Mouse (Mus musculus) midbrain, postnatal 0 days (tissue): ENCODE data around the gene Il19. TPM values are rescaled to one million over a fixed set of nuclear protein-coding genes. Genes with fewer than 3 reads are reported as not detected.

Source experiments
- ATAC-seq: fragments of 200-750 bp; cut with Nextera tagmentation; 2 replicates; pipeline ENCODE4 v1.8.0; 2017; ENCODE audit warnings: moderate number of reproducible peaks, mild to moderate bottlenecking, moderate TSS enrichment, moderate library complexity; ENCODE audit not compliant: low FRiP score
- DNase-seq: peaks from one replicate; pipeline ENCODE4 v3.0.0-alpha.2; 2015; ENCODE audit warnings: low spot score
- H3K27ac ChIP-seq: fragments of 300-500 bp; sonication (generic); 2 replicates; pipeline ENCODE4 v1.5.1; 2014; ENCODE audit warnings: low read depth, mild to moderate bottlenecking, low read length, mixed read lengths
- H3K27me3 ChIP-seq: fragments of 300-500 bp; sonication (generic); 2 replicates; pipeline ENCODE4 v1.6.1; 2014; ENCODE audit warnings: low read length, control low read depth, mixed read lengths; ENCODE audit not compliant: insufficient read depth
- H3K36me3 ChIP-seq: fragments of 300-500 bp; sonication (generic); 2 replicates; pipeline ENCODE4 v1.6.1; 2014; ENCODE audit warnings: low read length, control low read depth, mixed read lengths; ENCODE audit not compliant: insufficient read depth
- H3K4me1 ChIP-seq: fragments of 300-500 bp; sonication (generic); 2 replicates; pipeline ENCODE4 v1.6.1; 2014; ENCODE audit warnings: mild to moderate bottlenecking, control low read depth, antibody characterized with exemption, low read length, mixed read lengths; ENCODE audit not compliant: insufficient read depth
- H3K4me2 ChIP-seq: fragments of 300-500 bp; sonication (generic); 2 replicates; pipeline ENCODE4 v1.6.1; 2014; ENCODE audit warnings: low read depth, mild to moderate bottlenecking, low read length, mixed read lengths; ENCODE audit not compliant: poor library complexity, severe bottlenecking
- H3K4me3 ChIP-seq: fragments of 300-500 bp; sonication (generic); 2 replicates; pipeline ENCODE4 v1.5.1; 2014; ENCODE audit warnings: low read depth, mild to moderate bottlenecking, low read length, moderate library complexity
- H3K9ac ChIP-seq: fragments of 300-500 bp; sonication (generic); replicated peaks from 2 replicates; pipeline ENCODE4 v1.6.1; 2014; ENCODE audit warnings: mild to moderate bottlenecking, low read length, moderate library complexity, mixed read lengths; ENCODE audit not compliant: poor library complexity, severe bottlenecking
- H3K9me3 ChIP-seq: fragments of 300-500 bp; sonication (generic); 2 replicates; pipeline ENCODE4 v1.6.1; 2016; ENCODE audit warnings: low read length, control low read depth
- CTCF ChIP-seq: IDR thresholded peaks from 2 replicates; pipeline ENCODE4 v1.5.1; 2016; ENCODE audit warnings: antibody characterized with exemption, mild to moderate bottlenecking
- WGBS: fragments of 180-500 bp; shearing (Covaris S2); extraction: QIAGEN DNeasy Blood & Tissue Kit; methylation state at CpG from one replicate; pipeline ENCODE4 v1.1.7; 2014; 5-methylcytosine and 5-hydroxymethylcytosine counted together
- polyA plus RNA-seq: library from polyadenylated mRNA; unstranded; fragments of >200 nt; fragmentation: Nextera tagmentation; extraction: Ambion mirVana; gene quantifications from 2 replicates; pipeline ENCODE4 v1.2.1, GENCODE M21; 2015
- total RNA-seq: library from RNA; depleted of rRNA; stranded (reverse); fragments of >200 nt; gene quantifications from 2 replicates; pipeline ENCODE4 v1.2.3, GENCODE M21; 2014; rRNA removed

Il19 gene
- total RNA-seq (not detected in 2 replicates), polyA plus RNA-seq (0.27 TPM in 1 of 2 replicates, not detected in the other)

GRCm38 (mm10) chr1:130940065-130940687, at the start of gene Il19:
Gene Il19, minus strand, starts transcription at chr1:130940115.
- 68% methylated on average over 4 of the region's 4 CpGs for WGBS
- TF ChIP-seq CTCF: no peak
- H3K9me3 ChIP-seq: no peaks in the 10 kb centered on the region
- no peaks in the 10 kb centered on the region for H3K36me3 ChIP-seq
- H3K27me3 ChIP-seq: no peaks in the 10 kb centered on the region
- no peak within 1 kb of the TSS for H3K4me3 ChIP-seq
- no peak for ATAC-seq
- DNase-seq: no peak
- no peak within 1 kb of the TSS for H3K27ac ChIP-seq
- no peak within 1 kb of the TSS for H3K9ac ChIP-seq
- H3K4me1 ChIP-seq: no peaks in the 10 kb centered on the region
- no peak within 1 kb of the TSS for H3K4me2 ChIP-seq

GRCm38 (mm10) chr1:130989331-130989730, 49.4 kb upstream of the Il19 start:
- ATAC-seq (no peak), DNase-seq (no peak)
- Histone ChIP-seq H3K4me2 (no peak overlapping the region), H3K36me3 (no peaks in the 10 kb centered on the region), H3K4me3 (no peak overlapping the region), H3K27me3 (no peaks in the 10 kb centered on the region), H3K9ac (no peak overlapping the region), H3K27ac (no peak overlapping the region), H3K4me1 (no peaks in the 10 kb centered on the region), H3K9me3 (no peaks in the 10 kb centered on the region)
- TF ChIP-seq CTCF: no peak
- 89% methylated on average over 3 of the region's 3 CpGs for WGBS

- no peak overlapping the region for H3K4me3 ChIP-seq
- no peak overlapping the region for H3K9ac ChIP-seq
- no peaks in the 10 kb centered on the region for H3K27me3 ChIP-seq
- H3K9me3 ChIP-seq: no peaks in the 10 kb centered on the region
- 0 out of 2 replicates have a peak, but pooled peaks have one; percentile 3 for TF ChIP-seq CTCF
- DNase-seq (no peak), ATAC-seq (no peak)
- no peak overlapping the region for H3K27ac ChIP-seq
- no peaks in the 10 kb centered on the region for H3K36me3 ChIP-seq
- H3K4me1 ChIP-seq: no peaks in the 10 kb centered on the region
- H3K4me2 ChIP-seq: no peak overlapping the region
Measured at GRCm38 (mm10) chr1:130987418-130987817, 47.5 kb upstream of the Il19 start.

- WGBS: 90% methylated on average over 5 of the region's 5 CpGs
- Histone ChIP-seq H3K27ac (no peak overlapping the region), H3K9ac (no peak overlapping the region), H3K4me1 (no peaks in the 10 kb centered on the region), H3K36me3 (no peaks in the 10 kb centered on the region), H3K27me3 (no peaks in the 10 kb centered on the region), H3K4me2 (no peak overlapping the region), H3K4me3 (no peak overlapping the region), H3K9me3 (no peaks in the 10 kb centered on the region)
- ATAC-seq (no peak), DNase-seq (no peak)
- TF ChIP-seq CTCF: no peak
Measured at GRCm38 (mm10) chr1:130987001-130987400, 47.1 kb upstream of the Il19 start.

DNA sequence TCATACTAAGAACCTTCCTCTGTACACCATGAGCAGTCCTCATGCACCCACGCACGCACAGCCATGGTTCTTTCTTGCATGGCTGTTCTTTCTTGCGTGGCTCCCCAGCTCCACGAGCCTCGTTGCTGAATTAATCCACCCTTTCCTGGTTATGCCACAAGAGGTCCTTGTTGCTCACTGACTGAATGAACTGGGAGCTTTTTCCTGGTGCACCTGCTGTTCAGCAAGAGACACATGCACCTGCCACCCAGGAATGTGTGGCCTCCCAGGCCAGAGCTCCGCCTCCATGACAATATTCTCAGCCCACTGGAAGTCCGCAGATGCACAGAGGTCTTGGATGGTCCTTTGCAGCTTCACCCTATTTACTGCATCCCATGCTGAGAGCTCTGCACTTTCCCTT, 44.5 kb upstream of the Il19 start:
- ATAC-seq: no peak
- Histone ChIP-seq H3K27me3 (no peaks in the 10 kb centered on the region), H3K4me1 (no peaks in the 10 kb centered on the region), H3K4me3 (no peak overlapping the region), H3K27ac (no peak overlapping the region), H3K9me3 (no peaks in the 10 kb centered on the region), H3K9ac (no peak overlapping the region), H3K4me2 (no peak overlapping the region), H3K36me3 (no peaks in the 10 kb centered on the region)
- TF ChIP-seq CTCF: peak; percentile 18; the same call in 1 of the 2 replicates
- DNase-seq: no peak
- WGBS: 55% methylated on average over 7 of the region's 7 CpGs

- DNase-seq: peak; percentile 58
- H3K4me1 ChIP-seq: no peaks in the 10 kb centered on the region
- TF ChIP-seq CTCF: peak; percentile 80
- no peak overlapping the region for H3K4me3 ChIP-seq
- H3K36me3 ChIP-seq: no peaks in the 10 kb centered on the region
- WGBS: 81% methylated on average over 1 of the region's 1 CpGs
- no peak overlapping the region for H3K9ac ChIP-seq
- no peaks in the 10 kb centered on the region for H3K9me3 ChIP-seq
- no peak overlapping the region for H3K4me2 ChIP-seq
- no peak overlapping the region for H3K27ac ChIP-seq
- H3K27me3 ChIP-seq: no peaks in the 10 kb centered on the region
- no peak for ATAC-seq
Measured at GRCm38 (mm10) chr1:130979455-130979854, 39.5 kb upstream of the Il19 start.
